Comparison of ENCODE assay signal across 25 mouse cellular contexts in the genomic region with DNA sequence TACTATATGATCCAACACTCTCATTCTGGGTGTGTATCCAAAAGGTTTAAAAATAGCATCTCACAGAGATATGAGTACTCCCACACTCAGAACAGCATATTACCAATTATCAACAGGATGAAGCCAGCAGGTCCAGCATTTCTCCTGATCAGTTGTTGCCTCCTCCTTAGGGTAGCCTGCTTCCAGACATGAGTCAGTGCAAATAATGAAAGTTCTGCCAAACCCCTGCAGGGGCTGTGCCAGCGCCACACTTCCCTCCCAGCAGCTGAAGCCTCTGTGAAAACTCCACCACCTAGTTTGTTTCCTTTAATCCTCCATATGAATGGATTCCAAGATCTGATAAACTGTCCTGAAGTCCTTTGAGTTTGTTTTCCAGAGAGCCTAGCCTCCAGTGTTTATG. TPM values are rescaled to one million over a fixed set of nuclear protein-coding genes. Genes with fewer than 3 reads are reported as not detected.
A peak's percentile ranks its signal among the peaks of the same experiment; 100 is the strongest.
DNase-seq lines count a peak whose midpoint lies in the region; ATAC-seq and TF ChIP-seq lines count a peak whose summit lies in the region.
"Had no signal": no experiment of that assay in that cellular context is flagged by ENCODE, and none has a peak within 500 bp of the region (broad histone marks: within the 10 kb centered on the region; RNA-seq: fewer than 3 reads in every experiment).

No protein-coding gene starts in this region.

- peak; percentile 83 for DNase-seq in heart, adult 11 months
- DNase-seq in heart, postnatal 4 days: no peak
- peak; percentile 21 for DNase-seq in lung, postnatal 36 days
- DNase-seq in lung, postnatal 14 days: no peak
- peak; percentile 54 for DNase-seq in brain, adult 2 months (ENCODE audit: low read depth, low spot score)
- peak; percentile 39 for DNase-seq in stomach, postnatal 0 days (ENCODE audit: low spot score)
- DNase-seq in cerebellum, adult 11-12 months: no peak
- DNase-seq in hindbrain, postnatal 0 days (ENCODE audit: low spot score): no peak
- DNase-seq: adrenal gland, adult 2 months; B cell, adult 2 months; cerebellum, postnatal 14 days; heart, adult 2 months; kidney, adult 18-20 months; lung, postnatal 10 days; retina, postnatal 1 day; spleen, adult 18-20 months; thymus, adult 18-20 months had no signal

- no peaks in the 10 kb centered on the region for H3K36me3 ChIP-seq in stomach, postnatal 0 days (ENCODE audit: control insufficient read depth, insufficient read depth, low read length)
- H3K36me3 ChIP-seq in hindbrain, postnatal 0 days (ENCODE audit: insufficient read depth, low read length): no peaks in the 10 kb centered on the region
- H3K36me3 ChIP-seq: embryonic facial prominence, embryonic 13.5 days; hindbrain, embryonic 10.5 days; limb, embryonic 15.5 days; liver, embryonic 15.5 days had no signal

- no peaks in the 10 kb centered on the region for H3K9me3 ChIP-seq in stomach, postnatal 0 days (ENCODE audit: control insufficient read depth, low read length)
- H3K9me3 ChIP-seq in hindbrain, postnatal 0 days (ENCODE audit: low read length): no peaks in the 10 kb centered on the region
- H3K9me3 ChIP-seq: embryonic facial prominence, embryonic 13.5 days; hindbrain, embryonic 10.5 days; limb, embryonic 15.5 days; liver, embryonic 15.5 days had no signal

- WGBS in stomach, postnatal 0 days: 42% methylated on average over 1 of the region's 1 CpGs
- 55% methylated on average over 1 of the region's 1 CpGs for WGBS in hindbrain, postnatal 0 days

- no peak overlapping the region for H3K4me3 ChIP-seq in stomach, postnatal 0 days (ENCODE audit: low read depth, low read length)
- no peak overlapping the region for H3K4me3 ChIP-seq in hindbrain, postnatal 0 days (ENCODE audit: low read length)
- H3K4me3 ChIP-seq: embryonic facial prominence, embryonic 13.5 days; heart, adult 2 months; hindbrain, embryonic 10.5 days; limb, embryonic 15.5 days; liver, embryonic 15.5 days had no signal

- no peak overlapping the region for H3K4me2 ChIP-seq in stomach, postnatal 0 days (replicated peaks; ENCODE audit: low read depth)
- no peak overlapping the region for H3K4me2 ChIP-seq in hindbrain, postnatal 0 days (ENCODE audit: low read depth, low read length)
- H3K4me2 ChIP-seq: embryonic facial prominence, embryonic 13.5 days; limb, embryonic 15.5 days; liver, embryonic 15.5 days had no signal

- no peak overlapping the region for H3K27ac ChIP-seq in stomach, postnatal 0 days (replicated peaks)
- H3K27ac ChIP-seq in hindbrain, postnatal 0 days: no peak overlapping the region
- H3K27ac ChIP-seq: embryonic facial prominence, embryonic 13.5 days; heart, adult 2 months; hindbrain, embryonic 10.5 days; kidney, postnatal 0 days; limb, embryonic 15.5 days; liver, embryonic 15.5 days had no signal

- H3K27me3 ChIP-seq in stomach, postnatal 0 days (ENCODE audit: control insufficient read depth, insufficient read depth, low read length): no peaks in the 10 kb centered on the region
- H3K27me3 ChIP-seq in hindbrain, postnatal 0 days (ENCODE audit: insufficient read depth, low read length): 0 out of 2 replicates have a peak, but pooled peaks cover 3% of the 10 kb centered on the region
- H3K27me3 ChIP-seq: limb, embryonic 15.5 days had no signal

- 0 out of 2 replicates have a peak, but pooled peaks have one; percentile 22 for TF ChIP-seq CTCF in stomach, postnatal 0 days (IDR thresholded peaks at IDR 0.05; ENCODE audit: low read depth)
- TF ChIP-seq CTCF in hindbrain, postnatal 0 days (IDR thresholded peaks at IDR 0.05; ENCODE audit: low read depth): no peak

- ATAC-seq in stomach, postnatal 0 days (ENCODE audit: low FRiP score, low TSS enrichment): no peak
- ATAC-seq in hindbrain, postnatal 0 days: no peak
- ATAC-seq: forebrain, embryonic 16.5 days had no signal

- no peaks in the 10 kb centered on the region for H3K4me1 ChIP-seq in stomach, postnatal 0 days (replicated peaks; ENCODE audit: control insufficient read depth, insufficient read depth)
- H3K4me1 ChIP-seq in hindbrain, postnatal 0 days (ENCODE audit: insufficient read depth, low read length): no peaks in the 10 kb centered on the region

- H3K9ac ChIP-seq in stomach, postnatal 0 days (ENCODE audit: low read length): no peak overlapping the region
- H3K9ac ChIP-seq in hindbrain, postnatal 0 days (replicated peaks; ENCODE audit: low read length): no peak overlapping the region
- H3K9ac ChIP-seq: embryonic facial prominence, embryonic 13.5 days; limb, embryonic 15.5 days; liver, embryonic 15.5 days had no signal

- no peak for TF ChIP-seq EP300 in stomach, postnatal 0 days (optimal IDR thresholded peaks at IDR 0.05)

RNA-seq across cellular contexts. Expression of a gene that starts 4.3 kb away (rescaled TPM):
- total RNA-seq in heart, postnatal 4 days (2021): 10 to 100 TPM; 19.6 to 20.6 TPM
- 18.1 and 20.5 TPM in 2 replicates for polyA plus RNA-seq in stomach, postnatal 0 days (2015; fragmentation: Nextera tagmentation; extraction: Ambion mirVana)
- total RNA-seq in hindbrain, postnatal 0 days (2014; rRNA removed): 0.14 TPM in 1 of 2 replicates, not detected in the other
- 1.00 and 1.5 TPM in 2 replicates for polyA plus RNA-seq in hindbrain, postnatal 0 days (2015; fragmentation: Nextera tagmentation; extraction: Ambion mirVana)
- total RNA-seq: layer of hippocampus, postnatal 36 days; megakaryocyte-erythroid progenitor cell, adult 5-6 weeks had no signal

RNA-seq across cellular contexts. Expression of a gene that starts 4.3 kb away (rescaled TPM):
- total RNA-seq in heart, postnatal 4 days (2021): 1 to 10 TPM; 3.9 to 4.2 TPM
- 6.5 and 6.9 TPM in 2 replicates for polyA plus RNA-seq in stomach, postnatal 0 days (2015; fragmentation: Nextera tagmentation; extraction: Ambion mirVana)
- total RNA-seq in hindbrain, postnatal 0 days (2014; rRNA removed): 0.37 TPM in 1 of 2 replicates, not detected in the other
- polyA plus RNA-seq in hindbrain, postnatal 0 days (2015; fragmentation: Nextera tagmentation; extraction: Ambion mirVana): 0.34 and 0.43 TPM in 2 replicates

Comparison
In these comparisons a context has a peak if more than half of its experiments do, and no peak if none do; other contexts are left out.
1. DNase-seq: peak in heart, adult 11 months (single experiment), lung, postnatal 36 days (single experiment), brain, adult 2 months (single experiment) and stomach, postnatal 0 days (single experiment); none in heart, postnatal 4 days (single experiment), lung, postnatal 14 days (single experiment), cerebellum, adult 11-12 months (single experiment) and hindbrain, postnatal 0 days (single experiment).
2. RNA of a gene that starts 4.3 kb away (total RNA-seq): 19.6 to 20.6 TPM in heart, postnatal 4 days; 0.14 TPM in hindbrain, postnatal 0 days; every median in the first group is over 10 times any median in the second.